Mouse (Mus musculus): Measurements from ENCODE around the gene Vmn1r16. TPM values are rescaled to one million over a fixed set of nuclear protein-coding genes. Genes with fewer than 3 reads are reported as not detected.

Gene Vmn1r16
- polyA plus RNA-seq, 1 experiment from 2014 or later: not detected

GRCm38 (mm10) chr6:57272517-57272916 lies 56.8 kb downstream of the Vmn1r16 start:
- Histone ChIP-seq H3K4me3 (replicated peaks; ENCODE audit: low read depth, low read length) (no peak overlapping the region), H3K9ac (ENCODE audit: low read depth, low read length) (no peak overlapping the region), H3K27me3 (ENCODE audit: insufficient read depth, low read length) (no peaks in the 10 kb centered on the region), H3K4me1 (replicated peaks; ENCODE audit: insufficient read depth, low read length) (no peaks in the 10 kb centered on the region), H3K27ac (no peak overlapping the region), H3K9me3 (replicated peaks; ENCODE audit: low read length) (no peaks in the 10 kb centered on the region), H3K36me3 (ENCODE audit: insufficient read depth, low read length) (no peaks in the 10 kb centered on the region), H3K4me2 (ENCODE audit: low read length) (no peak overlapping the region)
- no peak for TF ChIP-seq CTCF (IDR thresholded peaks at IDR 0.05; ENCODE audit: low read depth)
- ATAC-seq (replicated peaks; ENCODE audit: low FRiP score, low read depth) (no peak), DNase-seq (ENCODE audit: low spot score) (no peak)

- TF ChIP-seq CTCF (IDR thresholded peaks at IDR 0.05; ENCODE audit: low read depth): no peak
- H3K4me1 ChIP-seq (replicated peaks; ENCODE audit: insufficient read depth, low read length): no peaks in the 10 kb centered on the region
- WGBS: 69% methylated on average over 3 of the region's 3 CpGs
- H3K27ac ChIP-seq: no peak overlapping the region
- H3K9me3 ChIP-seq (replicated peaks; ENCODE audit: low read length): no peaks in the 10 kb centered on the region
- H3K27me3 ChIP-seq (ENCODE audit: insufficient read depth, low read length): no peaks in the 10 kb centered on the region
- DNase-seq (ENCODE audit: low spot score): no peak
- H3K36me3 ChIP-seq (ENCODE audit: insufficient read depth, low read length): no peaks in the 10 kb centered on the region
- ATAC-seq (replicated peaks; ENCODE audit: low FRiP score, low read depth): no peak
- no peak overlapping the region for H3K4me2 ChIP-seq (ENCODE audit: low read length)
- no peak overlapping the region for H3K4me3 ChIP-seq (replicated peaks; ENCODE audit: low read depth, low read length)
- H3K9ac ChIP-seq (ENCODE audit: low read depth, low read length): no peak overlapping the region
Observed at GRCm38 (mm10) chr6:57271881-57272280, 57.4 kb downstream of the Vmn1r16 start.

Other genes starting within 250 kb of the Vmn1r16 start
- gene Vmn1r10, start 220.0 kb downstream of the Vmn1r16 start, polyA plus RNA-seq (2015; fragmentation: Nextera tagmentation; extraction: Ambion mirVana): not detected in 2 replicates
- gene Vmn1r11, start 196.0 kb downstream of the Vmn1r16 start, polyA plus RNA-seq (2015; fragmentation: Nextera tagmentation; extraction: Ambion mirVana): not detected in 2 replicates
- gene Vmn1r12, start 172.6 kb downstream of the Vmn1r16 start, polyA plus RNA-seq (2015; fragmentation: Nextera tagmentation; extraction: Ambion mirVana): not detected in 2 replicates
- not detected in 2 replicates for gene Vmn1r13, start 126.2 kb downstream of the Vmn1r16 start, polyA plus RNA-seq (2015; fragmentation: Nextera tagmentation; extraction: Ambion mirVana)
- not detected in 2 replicates for gene Vmn1r14, start 97.8 kb downstream of the Vmn1r16 start, polyA plus RNA-seq (2015; fragmentation: Nextera tagmentation; extraction: Ambion mirVana)
- not detected in 2 replicates for gene Vmn1r15, start 71.5 kb downstream of the Vmn1r16 start, polyA plus RNA-seq (2015; fragmentation: Nextera tagmentation; extraction: Ambion mirVana)
- not detected in 2 replicates for gene Vmn1r17, start 34.2 kb upstream of the Vmn1r16 start, polyA plus RNA-seq (2015; fragmentation: Nextera tagmentation; extraction: Ambion mirVana)
- not detected in 2 replicates for gene Vmn1r18, start 66.3 kb upstream of the Vmn1r16 start, polyA plus RNA-seq (2015; fragmentation: Nextera tagmentation; extraction: Ambion mirVana)
- not detected in 2 replicates for gene Vmn1r19, start 74.3 kb upstream of the Vmn1r16 start, polyA plus RNA-seq (2015; fragmentation: Nextera tagmentation; extraction: Ambion mirVana)
- not detected in 2 replicates for gene Vmn1r20, start 99.4 kb upstream of the Vmn1r16 start, polyA plus RNA-seq (2015; fragmentation: Nextera tagmentation; extraction: Ambion mirVana)
- gene Ppm1k, start 206.0 kb upstream of the Vmn1r16 start, polyA plus RNA-seq (2015; fragmentation: Nextera tagmentation; extraction: Ambion mirVana): 2.7 and 3.6 TPM in 2 replicates